Mouse (Mus musculus): ENCODE data around the gene Surf1. TPM values are rescaled to one million over a fixed set of nuclear protein-coding genes. Genes with fewer than 3 reads are reported as not detected.
"Not testable (repeated sequence)": the region's sequence is repeated elsewhere in the genome, so short reads cannot be mapped to it uniquely, and the experiment has no call there.

Surf1 gene
- polyA plus RNA-seq, 1 experiment from 2014 or later = 72.2 TPM

DNA sequence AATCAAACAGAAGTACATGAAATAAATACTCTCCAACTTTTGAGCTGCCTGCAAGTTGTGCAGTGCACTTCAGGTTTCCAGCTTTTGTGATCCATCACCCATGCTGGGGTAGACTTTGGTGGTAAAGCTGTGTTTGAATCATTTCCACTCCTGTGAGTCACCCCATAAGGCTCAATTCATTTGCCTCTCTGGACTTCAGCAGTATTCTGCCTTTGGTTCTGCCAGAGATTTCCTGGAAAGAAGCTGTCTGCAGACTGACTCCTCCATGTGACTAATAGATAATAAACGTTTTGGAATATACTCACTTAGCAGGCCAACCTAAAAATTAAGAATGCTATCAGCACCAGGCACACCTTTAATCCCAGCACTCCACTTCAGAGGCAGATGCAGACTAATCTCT lies 15.6 kb downstream of the Surf1 start:
- in situ Hi-C loops (cut with MboI; ENCODE audit: low pct_unique_long_range_greater_than_20kb) = loop anchor here (25.0 kb wide), 1 partner anchor 463 kb away; the partner anchor contains the start of gene Sec16a

GRCm38 (mm10) chr2:26895898-26896297 lies 20.4 kb downstream of the Surf1 start:
- in situ Hi-C loops (cut with MboI; ENCODE audit: low pct_unique_long_range_greater_than_20kb) = loop anchor here (5.0 kb wide), 1 partner anchor 244 kb away; no protein-coding TSS in a partner anchor
- ChIA-PET POLR2A (no interaction called here), CTCF (interaction anchor here (1.3 kb wide), 1 partner anchor 48 kb away, joined by 3 read pairs; no protein-coding TSS in a partner anchor)
- DNase-seq (ENCODE audit: low read depth, low spot score) (no peak), ATAC-seq (no peak)
- TF ChIP-seq CTCF (IDR thresholded peaks at IDR 0.05) = no peak
- H3K27me3 ChIP-seq = no peaks in the 10 kb centered on the region

More for the DNA sequence above, 15.6 kb downstream of the Surf1 start:
- ATAC-seq (no peak), DNase-seq (ENCODE audit: low read depth, low spot score) (no peak)
- no peaks in the 10 kb centered on the region for H3K27me3 ChIP-seq
- ChIA-PET CTCF (interaction anchor here (3.2 kb wide), 1 partner anchor 254 kb away, joined by 13 read pairs; no protein-coding TSS in a partner anchor), POLR2A (no interaction called here)
- no peak for TF ChIP-seq CTCF (IDR thresholded peaks at IDR 0.05)

DNA sequence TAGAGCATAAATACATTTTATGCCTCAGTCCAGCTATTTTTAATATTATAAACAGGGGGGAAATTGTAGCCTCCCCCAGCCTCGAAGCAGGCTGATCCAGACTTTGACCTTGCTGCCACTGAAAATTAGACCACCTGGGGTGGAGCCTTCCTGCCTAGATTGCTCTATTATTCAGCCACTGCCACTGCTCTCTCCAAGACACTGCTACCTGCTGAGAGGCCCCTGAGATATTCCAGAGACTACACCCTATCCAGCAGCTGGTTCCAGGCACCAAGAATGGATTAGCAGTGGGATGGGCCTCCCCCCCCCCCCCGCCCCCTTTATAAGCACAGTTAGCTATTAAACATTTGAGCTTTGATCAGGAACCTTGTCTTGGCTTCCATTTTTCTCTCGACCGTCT lies 30.2 kb downstream of the Surf1 start:
- DNase-seq (ENCODE audit: low read depth, low spot score); CTCF ChIA-PET; in situ Hi-C loops (cut with MboI; ENCODE audit: low pct_unique_long_range_greater_than_20kb); POLR2A ChIA-PET; ATAC-seq; H3K27me3 ChIP-seq: not testable (repeated sequence)

- ATAC-seq; H3K27me3 ChIP-seq; DNase-seq (ENCODE audit: low read depth, low spot score); in situ Hi-C loops (cut with MboI; ENCODE audit: low pct_unique_long_range_greater_than_20kb); CTCF ChIA-PET; POLR2A ChIA-PET: not testable (repeated sequence)
These were observed 30.8 kb downstream of the Surf1 start for GRCm38 (mm10) chr2:26885541-26885940.

- ATAC-seq (no peak), DNase-seq (ENCODE audit: low read depth, low spot score) (no peak)
- POLR2A ChIA-PET = no interaction called here
- in situ Hi-C loops (cut with MboI; ENCODE audit: low pct_unique_long_range_greater_than_20kb) = no loop called here
- H3K27me3 ChIP-seq = peaks cover 14% of the 10 kb centered on the region
- CTCF ChIA-PET = no interaction called here
- TF ChIP-seq CTCF (IDR thresholded peaks at IDR 0.05) = no peak
These were observed 37.8 kb downstream of the Surf1 start for GRCm38 (mm10) chr2:26878571-26878970.

DNA sequence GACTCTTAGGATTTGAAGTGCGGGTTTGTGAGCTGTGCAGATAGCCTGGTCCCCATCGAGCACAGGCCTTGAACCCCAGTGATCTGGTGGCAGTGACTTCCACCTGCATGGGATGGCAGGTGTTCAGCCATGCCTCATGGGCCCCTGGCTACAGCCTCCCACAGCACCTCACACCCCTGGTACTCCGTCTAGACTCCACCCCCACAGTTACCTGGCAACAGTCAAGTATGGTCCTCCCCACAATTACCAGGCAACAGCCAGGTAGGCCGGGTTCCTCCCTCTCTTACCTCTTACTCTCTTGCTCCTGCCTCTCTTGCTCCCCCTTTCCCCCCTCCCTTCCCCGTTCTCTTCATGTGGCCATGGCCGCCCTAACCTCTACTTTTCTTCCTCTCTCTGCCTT lies 45.7 kb downstream of the Surf1 start:
- POLR2A ChIA-PET = no interaction called here
- no peak for DNase-seq (ENCODE audit: low read depth, low spot score)
- CTCF ChIA-PET = no interaction called here
- in situ Hi-C loops (cut with MboI; ENCODE audit: low pct_unique_long_range_greater_than_20kb) = no loop called here
- H3K27me3 ChIP-seq = peaks cover 54% of the 10 kb centered on the region
- TF ChIP-seq CTCF (IDR thresholded peaks at IDR 0.05) = no peak
- no peak for ATAC-seq

- ChIA-PET CTCF (interaction anchor here (1.6 kb wide), 1 partner anchor 218 kb away, joined by 4 read pairs; no protein-coding TSS in a partner anchor), POLR2A (no interaction called here)
- DNase-seq (ENCODE audit: low read depth, low spot score) (no peak), ATAC-seq (no peak)
- in situ Hi-C loops (cut with MboI; ENCODE audit: low pct_unique_long_range_greater_than_20kb) = no loop called here
- no peak for TF ChIP-seq CTCF (IDR thresholded peaks at IDR 0.05)
- peaks cover 79% of the 10 kb centered on the region for H3K27me3 ChIP-seq
These were observed 51.5 kb downstream of the Surf1 start, which contains the start of gene Abo for GRCm38 (mm10) chr2:26864879-26865278. Abo (minus strand) TSS chr2:26864979.

Other genes with a start within 250 kb of the Surf1 start
- not detected for gene Lcn4, start 245.2 kb downstream of the Surf1 start, polyA plus RNA-seq (2021)
- not detected for gene Abo, start 51.6 kb downstream of the Surf1 start, polyA plus RNA-seq (2021)
- 25.2 TPM for gene Surf6, start 13.7 kb downstream of the Surf1 start, polyA plus RNA-seq (2021)
- gene Med22, start 5.9 kb downstream of the Surf1 start, polyA plus RNA-seq (2021) = 47.1 TPM
- 697 TPM for gene Rpl7a, start 5.8 kb downstream of the Surf1 start, polyA plus RNA-seq (2021)
- 52.0 TPM for gene Surf2, start 163 bp downstream of the Surf1 start, polyA plus RNA-seq (2021)
- gene Surf4, start 17.4 kb upstream of the Surf1 start, polyA plus RNA-seq (2021) = 181 TPM
- gene Stkld1, start 17.5 kb upstream of the Surf1 start, polyA plus RNA-seq (2021) = 0.06 TPM
- gene Rexo4, start 47.9 kb upstream of the Surf1 start, polyA plus RNA-seq (2021) = 51.8 TPM
- 0.04 TPM for gene Adamts13, start 56.9 kb upstream of the Surf1 start, polyA plus RNA-seq (2021)
- 47.6 TPM for gene Cacfd1, start 93.4 kb upstream of the Surf1 start, polyA plus RNA-seq (2021)
- 0.21 TPM for gene Slc2a6, start 111.5 kb upstream of the Surf1 start, polyA plus RNA-seq (2021)
- 0.22 TPM for gene Mymk, start 155.6 kb upstream of the Surf1 start, polyA plus RNA-seq (2021)
- gene Adamtsl2, start 162.8 kb upstream of the Surf1 start, polyA plus RNA-seq (2021) = 0.49 TPM
- not detected for gene Fam163b, start 226.0 kb upstream of the Surf1 start, polyA plus RNA-seq (2021)
- not detected for gene Dbh, start 248.7 kb upstream of the Surf1 start, polyA plus RNA-seq (2021)

Data from Patski (cell line).